Mouse (Mus musculus) cortical plate, adult 2 months (tissue): ENCODE data around the gene Ccl25. TPM values are rescaled to one million over a fixed set of nuclear protein-coding genes. Genes with fewer than 3 reads are reported as not detected.
A peak's percentile ranks its signal among the peaks of the same experiment; 100 is the strongest.
"Not testable (repeated sequence)": the region's sequence is repeated elsewhere in the genome, so short reads cannot be mapped to it uniquely, and the experiment has no call there.

ENCODE experiments used
- H3K27ac ChIP-seq: fragments of 200-500 bp; 2 replicates; pipeline ENCODE4 v1.5.1; 2012; ENCODE audit warnings: low read length, control low read depth, inconsistent platforms; ENCODE audit not compliant: insufficient read depth
- H3K4me1 ChIP-seq: fragments of 200-500 bp; 2 replicates; pipeline ENCODE4 v1.6.1; 2011; ENCODE audit warnings: low read length; ENCODE audit not compliant: control insufficient read depth, insufficient read depth
- H3K4me3 ChIP-seq: fragments of 200-500 bp; 2 replicates; pipeline ENCODE4 v1.5.1; 2011; ENCODE audit warnings: mild to moderate bottlenecking, low read length, control low read depth; ENCODE audit not compliant: insufficient read depth
- CTCF ChIP-seq: fragments of 200-500 bp; IDR thresholded peaks from 2 replicates; pipeline ENCODE4 v1.5.1; 2011; ENCODE audit warnings: mild to moderate bottlenecking, control low read depth, low read length; ENCODE audit not compliant: insufficient read depth; ENCODE audit errors: extremely low read depth
- POLR2A ChIP-seq: fragments of 200-500 bp; IDR thresholded peaks from 2 replicates; pipeline ENCODE4 v1.6.1; 2011; ENCODE audit warnings: mild to moderate bottlenecking, low read length, control low read depth; ENCODE audit not compliant: insufficient read depth; ENCODE audit errors: extremely low read depth
- polyA plus RNA-seq: library from polyadenylated mRNA; depleted of rRNA; stranded (reverse); fragments of >200 nt; gene quantifications from 2 replicates; pipeline ENCODE4 v1.2.3, GENCODE M21; 2012; rRNA removed

The Ccl25 gene
- polyA plus RNA-seq, 1 experiment: 16.4 TPM

- Histone ChIP-seq H3K4me3 (peak overlapping the region; percentile 13; the same call in 1 of the 2 replicates), H3K4me1 (no peaks in the 10 kb centered on the region; the same call in 1 of the 2 replicates), H3K27ac (no peak overlapping the region)
- TF ChIP-seq CTCF (no peak), POLR2A (no peak)
Observed at GRCm38 (mm10) chr8:4403960-4404879, 79.2 kb downstream of the Ccl25 start.

- peak overlapping the region; percentile 13; the same call in 1 of the 2 replicates for H3K4me3 ChIP-seq
- no peak for TF ChIP-seq POLR2A
- TF ChIP-seq CTCF: no peak
Observed at GRCm38 (mm10) chr8:4404880-4405261, 79.9 kb downstream of the Ccl25 start.

GRCm38 (mm10) chr8:4408425-4408824 lies 83.4 kb downstream of the Ccl25 start:
- H3K4me3 ChIP-seq, H3K27ac ChIP-seq, H3K4me1 ChIP-seq: not testable (repeated sequence)

More at GRCm38 (mm10) chr8:4404880-4405261, 79.9 kb downstream of the Ccl25 start:
- Histone ChIP-seq H3K4me1 (no peaks in the 10 kb centered on the region; the same call in 1 of the 2 replicates), H3K27ac (no peak overlapping the region)

Other genes starting within 250 kb of the Ccl25 start
- 0.54 and 0.61 TPM in 2 replicates for gene Cd209f, start 219.4 kb upstream of the Ccl25 start, polyA plus RNA-seq
- gene Cd209g, start 191.1 kb upstream of the Ccl25 start, polyA plus RNA-seq: 0.09 and 0.23 TPM in 2 replicates
- 74.9 and 75.3 TPM in 2 replicates for gene Evi5l, start 158.6 kb upstream of the Ccl25 start, polyA plus RNA-seq
- gene Prr36, start 107.8 kb upstream of the Ccl25 start, polyA plus RNA-seq: 16.7 and 18.6 TPM in 2 replicates
- gene Lrrc8e, start 98.4 kb upstream of the Ccl25 start, polyA plus RNA-seq: 0.04 TPM in 1 of 2 replicates, not detected in the other
- gene Map2k7, start 86.5 kb upstream of the Ccl25 start, polyA plus RNA-seq: 60.4 and 60.6 TPM in 2 replicates
- gene Gm49320, start 86.3 kb upstream of the Ccl25 start, polyA plus RNA-seq: 4.8 and 5.8 TPM in 2 replicates
- 26.4 and 27.5 TPM in 2 replicates for gene Tgfbr3l, start 77.0 kb upstream of the Ccl25 start, polyA plus RNA-seq
- gene Snapc2, start 72.1 kb upstream of the Ccl25 start, polyA plus RNA-seq: 48.8 and 48.9 TPM in 2 replicates
- 1,021 and 1,048 TPM in 2 replicates for gene Ctxn1, start 65.9 kb upstream of the Ccl25 start, polyA plus RNA-seq
- 92.9 and 111 TPM in 2 replicates for gene Timm44, start 49.3 kb upstream of the Ccl25 start, polyA plus RNA-seq
- 35.1 and 35.6 TPM in 2 replicates for gene Elavl1, start 203 bp downstream of the Ccl25 start, polyA plus RNA-seq
- gene Cers4, start 167.8 kb downstream of the Ccl25 start, polyA plus RNA-seq: 56.0 and 62.6 TPM in 2 replicates